Mouse (Mus musculus) heart, adult 8-10 months (tissue): ENCODE results near the gene Mymx. TPM values are rescaled to one million over a fixed set of nuclear protein-coding genes. Genes with fewer than 3 reads are reported as not detected.

Source experiments
- DNase-seq: peaks from one replicate; pipeline ENCODE4 v3.0.0; 2022; ENCODE audit warnings: low spot score
- total RNA-seq, 4 experiments: library from RNA; stranded (reverse); gene quantifications; 2 replicates each; pipeline ENCODE4 v1.2.4; 2022

The Mymx gene
- total RNA-seq, 4 experiments from 2014 or later: not detected

GRCm38 (mm10) chr17:45610144-45610866, 8.4 kb upstream of the Mymx start:
- DNase-seq: peak; percentile 57

GRCm38 (mm10) chr17:45608396-45608795, 6.5 kb upstream of the Mymx start:
- DNase-seq: no peak

DNA sequence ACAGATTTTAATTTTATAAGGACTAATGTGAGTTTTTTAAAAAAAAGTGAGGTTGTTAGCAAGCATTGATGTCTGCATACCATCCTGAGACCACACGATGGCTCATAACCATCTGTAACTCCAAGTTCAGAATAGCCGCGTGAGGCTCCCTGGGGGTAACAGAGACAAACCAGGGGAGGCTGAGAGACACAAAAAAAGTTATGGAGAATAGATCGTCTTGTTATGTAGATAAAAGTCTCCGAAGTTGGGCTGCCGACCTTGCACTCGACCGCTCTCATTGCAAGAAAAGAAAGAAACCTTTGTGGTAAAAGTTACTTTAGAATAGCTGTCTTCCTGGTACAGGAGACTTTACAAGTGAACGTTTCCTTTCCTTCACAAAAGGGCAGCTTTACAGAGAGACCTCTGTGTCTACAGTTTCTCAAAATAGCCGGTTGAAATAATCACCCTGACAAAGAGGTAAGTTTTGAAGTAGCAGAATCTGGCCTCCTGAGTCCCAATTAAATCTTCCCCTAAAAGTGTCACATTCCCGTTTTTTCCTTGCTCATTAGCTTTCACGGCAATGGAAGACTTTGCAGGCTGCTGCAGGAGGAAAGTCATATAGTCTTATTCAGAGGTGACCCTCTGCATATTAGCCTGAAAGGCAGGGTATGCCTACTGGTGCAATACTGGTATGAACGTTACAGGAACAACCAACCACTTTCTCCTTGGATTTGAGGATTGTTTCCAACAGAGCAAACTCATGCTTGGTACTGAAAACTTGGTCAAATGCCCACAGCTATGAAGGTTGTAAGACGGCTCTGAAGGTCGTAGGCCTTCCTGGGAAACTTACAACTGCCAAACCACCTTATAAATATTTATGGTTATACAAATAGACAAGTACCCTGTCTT, 5.3 kb upstream of the Mymx start:
- DNase-seq: no peak

DNA sequence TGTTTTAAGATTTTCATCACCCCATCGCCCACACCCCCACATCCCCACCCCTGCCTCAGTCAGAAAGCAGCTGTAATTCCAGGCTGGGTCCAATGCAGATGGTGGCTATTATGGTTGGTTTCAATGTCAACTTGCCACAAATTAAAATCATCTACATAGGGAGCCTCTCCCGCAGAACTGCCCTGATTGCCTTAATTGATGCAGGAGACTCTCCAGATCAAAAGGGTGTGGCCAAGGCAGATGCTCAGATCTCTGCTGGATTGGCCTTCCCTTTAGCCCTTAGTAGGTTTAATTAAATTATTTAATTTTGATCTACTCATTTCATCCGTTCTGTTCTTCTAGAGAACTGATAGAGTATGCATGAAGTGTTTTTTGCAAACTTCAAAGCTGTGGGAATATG, 1.1 kb upstream of the Mymx start:
- DNase-seq: no peak

- DNase-seq: no peak
Measured at GRCm38 (mm10) chr17:45601325-45601724, 577 bp downstream of the Mymx start.

- DNase-seq: no peak
Measured at GRCm38 (mm10) chr17:45600267-45600666, 1.6 kb downstream of the Mymx start.

DNA sequence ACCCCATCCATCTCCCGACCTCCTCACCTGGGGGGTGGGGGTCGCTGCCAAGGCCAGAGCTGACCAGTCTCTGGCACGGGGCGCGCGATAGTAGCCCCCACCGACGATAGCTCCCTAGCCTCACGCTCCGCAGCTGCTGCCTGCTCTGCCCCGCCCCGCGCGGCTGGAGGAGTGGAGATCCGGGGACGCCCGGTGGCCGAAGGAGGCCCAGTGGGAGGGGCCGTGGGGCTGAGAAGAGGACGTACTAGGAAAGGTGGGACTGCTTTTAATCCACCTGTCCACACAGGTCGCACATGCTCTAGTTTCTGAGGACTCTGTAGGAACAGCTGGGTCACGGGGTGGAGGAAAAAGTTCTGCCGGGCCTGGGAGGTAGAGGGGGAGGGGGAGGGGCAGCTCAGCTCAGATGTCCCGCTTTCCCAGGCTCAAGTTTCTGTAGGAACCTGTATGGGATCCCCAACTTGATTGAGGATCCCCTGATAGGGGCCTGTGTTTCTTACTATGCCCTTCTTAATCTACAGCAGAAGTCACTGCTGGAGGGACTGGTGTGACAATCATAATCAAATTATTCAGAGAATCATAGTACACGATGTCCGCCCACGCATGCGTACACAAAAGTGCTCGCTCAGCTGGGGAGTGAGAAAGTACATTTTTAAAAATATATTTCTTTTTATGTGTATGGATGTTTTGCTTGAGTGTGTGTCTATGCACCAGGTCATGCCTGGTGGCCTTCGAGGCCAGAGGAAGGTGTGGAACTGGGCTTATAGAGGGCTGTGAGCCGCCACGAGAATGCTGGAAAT, 2.3 kb downstream of the Mymx start, which contains the start of gene Slc29a1:
TSS of gene Slc29a1 (minus strand) at position 161 of the 797 bp plus-strand sequence.
- DNase-seq: no peak

DNA sequence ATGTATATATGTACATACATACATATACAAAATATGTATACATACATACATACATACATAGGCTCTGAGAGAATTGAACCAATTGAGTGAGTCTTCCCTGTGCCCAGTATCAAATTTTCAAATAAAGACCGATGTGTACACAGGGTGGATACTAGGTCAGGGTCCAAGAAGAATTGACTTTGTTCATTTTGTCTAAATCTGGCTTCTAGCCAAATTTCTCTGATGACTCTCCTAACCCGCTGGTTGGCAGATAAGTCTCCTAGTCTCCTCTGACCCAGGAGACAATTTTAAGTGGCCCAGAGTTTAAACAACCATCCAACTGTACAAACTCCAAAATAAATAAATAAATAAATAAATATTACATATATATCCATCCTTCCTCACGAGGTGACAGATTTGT, 3.0 kb downstream of the Mymx start:
- DNase-seq: no peak

GRCm38 (mm10) chr17:45598376-45598775, 3.5 kb downstream of the Mymx start:
- no peak for DNase-seq

GRCm38 (mm10) chr17:45597787-45598186, 4.1 kb downstream of the Mymx start:
- DNase-seq: no peak

DNA sequence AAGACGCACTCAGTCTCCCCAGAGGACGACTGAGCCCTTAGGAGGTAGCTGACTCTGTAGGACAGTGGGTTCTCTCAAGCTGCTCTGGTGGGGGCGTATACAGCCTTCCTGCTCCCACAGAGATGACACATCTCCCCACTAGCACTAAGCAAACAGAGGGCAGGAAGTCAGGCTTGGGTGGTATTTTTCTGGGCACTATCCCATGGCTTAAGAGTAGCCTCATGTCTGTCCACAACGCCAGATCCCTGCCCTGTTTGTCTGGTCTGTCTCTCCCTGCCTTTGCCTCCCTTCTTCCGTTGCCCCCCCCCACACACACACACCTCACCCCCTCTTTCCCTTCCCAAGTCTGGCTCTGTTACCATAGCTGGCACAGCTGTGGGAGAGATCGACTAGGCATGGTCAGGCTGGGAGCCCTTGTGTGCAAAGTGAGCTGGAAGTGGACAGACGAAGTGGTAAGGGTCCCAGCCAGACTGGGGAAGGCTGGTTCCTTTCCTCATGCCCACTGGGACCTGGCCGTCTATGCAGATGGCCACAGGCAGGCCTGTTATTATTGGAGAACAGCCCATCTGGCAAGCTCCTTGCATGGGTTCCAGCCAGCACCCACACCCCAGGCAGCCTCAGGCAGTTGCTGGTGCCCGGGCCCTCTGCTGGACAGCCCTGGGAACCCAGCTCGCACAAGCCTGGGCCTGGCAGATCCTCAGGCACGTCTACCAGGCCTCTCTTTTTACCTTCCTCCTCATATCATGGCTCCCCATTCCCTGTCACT, 5.1 kb downstream of the Mymx start:
- peak; percentile 85 for DNase-seq

DNA sequence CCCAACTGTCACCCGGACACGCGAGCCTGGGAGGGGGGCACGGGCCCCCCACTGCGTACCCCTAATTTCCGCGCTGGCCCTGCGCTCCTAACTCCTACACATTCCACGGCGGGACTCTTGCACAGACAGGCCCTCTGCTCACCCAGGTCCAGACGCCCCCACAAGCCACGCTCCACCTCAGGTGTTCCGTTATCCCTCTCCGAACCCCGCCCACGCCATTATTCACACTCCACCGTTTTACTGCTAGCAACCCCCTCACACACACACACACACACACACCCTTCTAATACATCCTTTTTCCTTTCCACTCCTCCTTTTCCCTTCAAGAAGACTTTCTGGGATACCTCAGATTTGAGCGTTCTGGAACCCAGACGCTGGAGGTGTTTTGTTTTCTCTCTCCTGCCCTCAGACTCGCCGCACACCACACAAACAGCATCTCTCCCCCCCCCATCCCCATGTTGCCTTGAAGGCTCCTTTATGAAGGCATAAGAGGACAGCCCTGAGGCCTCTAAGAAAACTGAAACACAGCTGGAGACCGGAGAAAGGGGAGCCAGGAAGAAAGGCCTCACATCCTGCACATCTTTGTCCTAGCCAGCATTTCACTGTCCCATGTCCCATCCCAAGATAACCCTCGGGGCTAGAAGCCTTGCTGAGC, 6.0 kb downstream of the Mymx start:
- no peak for DNase-seq

- DNase-seq: peak; percentile 72
Measured at GRCm38 (mm10) chr17:45594881-45595735, 6.8 kb downstream of the Mymx start.

- DNase-seq: no peak
Measured at GRCm38 (mm10) chr17:45594195-45594594, 7.7 kb downstream of the Mymx start.

- no peak for DNase-seq
Measured at GRCm38 (mm10) chr17:45593479-45593878, 8.4 kb downstream of the Mymx start.

DNA sequence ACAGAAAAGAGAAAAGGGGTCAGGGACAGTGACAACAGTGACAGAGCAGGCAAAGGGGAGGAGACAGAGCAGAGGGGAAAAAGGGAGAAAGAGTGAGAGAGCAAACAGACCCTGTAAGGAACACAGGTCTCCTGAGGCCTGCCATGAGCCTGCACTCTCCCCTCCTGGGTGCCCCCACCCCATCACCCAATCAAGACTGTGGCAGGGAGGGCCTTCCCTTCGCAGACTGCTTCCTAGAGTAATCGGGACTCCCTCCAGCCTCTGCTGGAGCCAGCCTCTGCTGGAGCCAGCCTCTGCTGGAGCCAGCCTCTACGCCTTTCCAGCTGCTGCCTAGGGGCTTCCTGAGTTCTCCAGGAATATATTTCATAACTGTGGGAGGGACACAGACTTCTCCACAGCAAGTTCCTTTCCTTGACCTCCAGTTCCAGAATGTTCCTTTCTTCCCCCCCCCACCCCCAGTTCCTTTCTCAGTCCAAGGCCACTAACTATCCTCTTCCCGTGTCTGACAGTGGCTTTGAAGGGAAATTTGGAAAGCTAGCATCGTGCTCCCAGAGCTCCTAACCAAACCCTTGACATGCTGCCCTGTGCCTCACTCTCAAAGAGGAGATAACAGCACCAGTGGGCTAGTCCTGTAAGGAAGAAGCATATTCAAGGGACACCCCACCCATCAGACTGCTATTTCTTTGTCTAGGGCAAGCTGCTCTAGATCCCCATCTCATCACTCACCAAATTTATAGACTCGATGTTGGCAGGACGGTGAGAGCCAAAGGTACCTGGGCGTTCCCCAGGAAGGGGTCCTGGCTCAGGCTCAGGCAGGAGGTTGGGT, 9.1 kb downstream of the Mymx start:
- peak; percentile 68 for DNase-seq

DNA sequence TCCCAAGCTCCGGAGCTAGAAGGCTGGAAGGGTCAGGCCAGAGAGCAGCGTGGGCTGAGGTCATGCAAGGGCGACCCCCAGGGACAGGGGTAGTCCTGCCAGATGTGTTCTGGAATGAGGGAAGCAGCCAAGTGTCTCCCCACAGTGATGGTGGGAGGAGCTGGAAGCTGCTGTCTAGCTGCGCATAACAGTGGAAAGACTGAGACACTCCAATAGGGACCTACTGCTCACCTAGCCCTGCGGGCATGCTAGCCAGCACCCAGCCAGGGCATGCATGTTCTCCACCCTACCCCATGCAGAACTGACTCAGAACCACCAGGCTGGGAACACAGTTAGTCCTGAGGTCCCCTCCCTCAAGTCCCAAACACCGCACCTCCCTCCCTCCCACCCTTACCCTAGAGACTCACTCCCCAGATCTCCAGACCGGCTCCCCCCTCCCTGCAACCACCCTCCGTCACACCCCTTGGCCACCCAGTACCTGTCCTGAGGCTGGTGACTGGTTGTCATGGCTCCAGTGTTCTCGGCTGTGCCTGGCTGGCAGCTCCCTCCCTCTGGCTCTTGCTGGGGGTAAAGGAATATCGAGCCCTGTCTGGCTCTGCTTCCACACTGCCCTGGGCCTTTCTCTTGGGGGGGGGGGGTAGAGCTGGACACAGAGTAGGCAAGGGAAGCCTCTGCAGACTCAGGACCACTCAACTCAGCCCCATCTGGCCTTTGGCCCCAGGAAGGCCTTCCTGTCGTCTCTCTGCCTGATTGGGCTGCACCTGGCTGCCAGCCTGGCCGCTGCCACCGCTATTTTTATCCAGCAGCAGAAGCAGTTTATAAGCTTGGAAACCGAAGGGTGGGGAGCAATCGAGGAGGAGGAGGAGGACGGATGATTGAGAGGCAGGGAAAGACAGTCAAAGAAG, 9.9 kb downstream of the Mymx start:
- peak; percentile 84 for DNase-seq

- DNase-seq: no peak
Measured at GRCm38 (mm10) chr17:45590410-45590809, 11.5 kb downstream of the Mymx start.
